In genomic region chr4:33734923-33735322, GRCm38 (mm10) we compare ENCODE assay signal across 8 mouse cellular contexts.
DNase-seq lines count a peak whose midpoint lies in the region; ATAC-seq and TF ChIP-seq lines count a peak whose summit lies in the region.

No protein-coding gene starts in this region.

- peak; percentile 74 for ATAC-seq in hindbrain, embryonic 16.5 days
- ATAC-seq in megakaryocyte, adult 5-6 weeks (ENCODE audit: poor library complexity, severe bottlenecking) = no peak

- H3K9me3 ChIP-seq in hindbrain, embryonic 16.5 days (ENCODE audit: control insufficient read depth, low read length) = no peaks in the 10 kb centered on the region

- H3K4me1 ChIP-seq in cortical plate, adult 2 months (ENCODE audit: control insufficient read depth, insufficient read depth, low read length) = peaks cover 5% of the 10 kb centered on the region
- peaks cover 9% of the 10 kb centered on the region for H3K4me1 ChIP-seq in hindbrain, embryonic 16.5 days (ENCODE audit: control insufficient read depth, insufficient read depth, low read depth, low read length)

- no peak overlapping the region for H3K4me2 ChIP-seq in hindbrain, embryonic 16.5 days (ENCODE audit: low read length)

- no peaks in the 10 kb centered on the region for H3K27me3 ChIP-seq in hindbrain, embryonic 16.5 days (replicated peaks; ENCODE audit: control insufficient read depth, insufficient read depth, low read length)

- H3K4me3 ChIP-seq in cortical plate, adult 2 months (ENCODE audit: insufficient read depth, low read length) = no peak overlapping the region
- no peak overlapping the region for H3K4me3 ChIP-seq in hindbrain, embryonic 16.5 days (ENCODE audit: low read length)

- no peak for TF ChIP-seq CTCF in cortical plate, adult 2 months (IDR thresholded peaks at IDR 0.05; ENCODE audit: extremely low read depth, insufficient read depth, low read length)

- WGBS in hindbrain, embryonic 16.5 days = 33% methylated on average over 8 of the region's 8 CpGs

- TF ChIP-seq POLR2A in cortical plate, adult 2 months (IDR thresholded peaks at IDR 0.05; ENCODE audit: extremely low read depth, insufficient read depth, low read length) = no peak

- no peak overlapping the region for H3K9ac ChIP-seq in hindbrain, embryonic 16.5 days (ENCODE audit: low read depth, low read length)

- intact Hi-C loops in left cerebral cortex, postnatal 25 days (cut with DNase I) = loop anchor here (5.0 to 10.0 kb wide), 3 partner anchors 147 to 500 kb away; no protein-coding TSS in a partner anchor
- intact Hi-C loops in left cerebral cortex, postnatal 36 days (cut with DNase I) = loop anchor here (5.0 to 10.0 kb wide), 3 partner anchors 62 to 340 kb away; no protein-coding TSS in a partner anchor

- peak overlapping the region; percentile 61; the same call in 1 of the 2 replicates for H3K27ac ChIP-seq in cortical plate, adult 2 months (ENCODE audit: insufficient read depth, low read length)
- H3K27ac ChIP-seq in hindbrain, embryonic 16.5 days (ENCODE audit: low read depth, low read length) = peak overlapping the region; percentile 34; the same call in 1 of the 2 replicates

- H3K36me3 ChIP-seq in hindbrain, embryonic 16.5 days (ENCODE audit: control insufficient read depth, insufficient read depth, low read length) = no peaks in the 10 kb centered on the region

- DNase-seq in left cerebral cortex, postnatal 25 days (ENCODE audit: low spot score in 2 of 2) = peak; percentile 23 to 44
- DNase-seq in left cerebral cortex, postnatal 36 days (ENCODE audit: low spot score in 2 of 2) = no peak
- DNase-seq in mesoderm, embryonic 11.5 days (ENCODE audit: low read depth, low spot score) = peak; percentile 32
- DNase-seq in urinary bladder, postnatal 10 days (ENCODE audit: low spot score) = no peak
- no peak for DNase-seq in T-cell, adult 2 months (ENCODE audit: low spot score)

Comparison
In these comparisons a context has a peak if more than half of its experiments do, and no peak if none do; other contexts are left out.
1. DNase-seq: peak in left cerebral cortex, postnatal 25 days (2 of 2) and mesoderm, embryonic 11.5 days (single experiment); none in left cerebral cortex, postnatal 36 days (0 of 2), urinary bladder, postnatal 10 days (single experiment) and T-cell, adult 2 months (single experiment).